Mouse (Mus musculus): ENCODE data around the gene Arl13b. TPM values are rescaled to one million over a fixed set of nuclear protein-coding genes. Genes with fewer than 3 reads are reported as not detected.

Gene Arl13b
- polyA plus RNA-seq (2015; fragmentation: Nextera tagmentation; extraction: Ambion mirVana), result 12.9 and 15.7 TPM in 2 replicates

GRCm38 (mm10) chr16:62846498-62847312 lies at the start of gene Arl13b:
Arl13b (minus strand) TSS chr16:62847040.

GRCm38 (mm10) chr16:62854191-62855068 lies 7.6 kb upstream of the Arl13b start, which contains the start of gene Pros1:
Pros1 (plus strand) TSS chr16:62854307.

GRCm38 (mm10) chr16:62814491-62814890 lies 32.3 kb downstream of the Arl13b start, which contains the start of gene Stx19:
Stx19 (plus strand) TSS chr16:62814676.

GRCm38 (mm10) chr16:62786621-62787331 lies 60.1 kb downstream of the Arl13b start, which contains the start of gene Nsun3:
Nsun3 (minus strand) TSS chr16:62786818.

Small RNA genes within 50 kb of the gene (microRNA-seq; reads per million reads assigned to microRNA genes)
- not detected for gene Gm25986

Other genes starting within 250 kb of the Arl13b start
- 4.1 and 5.0 TPM in 2 replicates for gene Nsun3, start 60.2 kb downstream of the Arl13b start, polyA plus RNA-seq (2015; fragmentation: Nextera tagmentation; extraction: Ambion mirVana)
- 0.68 and 0.78 TPM in 2 replicates for gene Stx19, start 32.4 kb downstream of the Arl13b start, polyA plus RNA-seq (2015; fragmentation: Nextera tagmentation; extraction: Ambion mirVana)
- gene Pros1, start 7.3 kb upstream of the Arl13b start, polyA plus RNA-seq (2015; fragmentation: Nextera tagmentation; extraction: Ambion mirVana), result 32.3 and 33.4 TPM in 2 replicates

Data from urinary bladder, postnatal 0 days (tissue).